Mouse (Mus musculus) splenic B cell, adult 2 months (primary cell): ENCODE data around the gene Gm17455.

Experiments
- DNase-seq: peaks from one replicate; pipeline ENCODE4 v3.0.0-alpha.2; 2011; ENCODE audit warnings: low read depth, low spot score
- H3K27me3 ChIP-seq: 2 replicates; pipeline ENCODE4 v1.6.1; 2012; ENCODE audit warnings: mild to moderate bottlenecking, low read length, moderate library complexity, mixed read lengths; ENCODE audit not compliant: control insufficient read depth, poor library complexity, insufficient read depth, severe bottlenecking
- H3K36me3 ChIP-seq: 2 replicates; pipeline ENCODE4 v1.6.1; 2012; ENCODE audit warnings: mild to moderate bottlenecking, low read length, moderate library complexity, mixed read lengths; ENCODE audit not compliant: control insufficient read depth, poor library complexity, insufficient read depth, severe bottlenecking

Gm17455 gene

DNA sequence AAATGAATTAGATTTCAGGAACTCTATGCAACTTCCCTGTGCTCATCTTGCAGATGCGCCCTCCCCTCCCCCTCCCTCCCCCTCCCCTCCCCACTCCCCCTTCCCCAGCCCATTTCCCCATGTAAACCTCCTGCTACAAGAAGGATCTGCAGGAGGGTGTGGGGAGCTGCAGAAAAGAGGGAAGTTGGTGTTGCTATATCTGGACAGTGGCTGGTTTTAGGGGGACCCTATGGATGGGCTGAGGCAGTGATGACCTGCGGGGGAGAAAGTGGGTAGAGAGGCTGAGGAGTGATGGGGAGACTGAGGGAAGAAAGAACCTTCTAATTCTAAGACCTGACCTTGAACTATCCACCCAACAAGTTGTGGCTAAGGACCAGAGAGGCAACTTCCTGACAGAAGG lies 32.4 kb upstream of the Gm17455 start:
- no peaks in the 10 kb centered on the region for H3K27me3 ChIP-seq
- no peak for DNase-seq
- H3K36me3 ChIP-seq: no peaks in the 10 kb centered on the region

DNA sequence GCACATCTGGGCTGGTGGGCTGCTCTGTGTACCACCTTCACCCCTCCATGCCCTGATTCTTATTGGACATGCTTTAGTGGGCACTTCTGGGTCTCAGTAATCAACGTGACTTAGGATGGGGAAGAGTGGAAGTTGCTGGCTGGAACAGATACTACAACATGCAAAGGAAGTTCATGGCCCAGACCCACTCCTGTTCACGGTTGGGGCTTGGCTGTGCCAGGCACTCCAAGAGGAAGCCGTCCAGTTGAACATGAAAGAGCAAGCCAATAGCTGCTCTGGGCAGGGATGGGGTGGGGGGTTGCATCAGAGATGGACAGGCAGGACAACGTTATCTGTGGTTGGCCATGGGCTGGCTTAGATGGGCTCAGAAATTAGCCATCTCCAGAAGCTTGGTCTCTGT lies 31.6 kb upstream of the Gm17455 start:
- no peaks in the 10 kb centered on the region for H3K36me3 ChIP-seq
- DNase-seq: no peak
- no peaks in the 10 kb centered on the region for H3K27me3 ChIP-seq

DNA sequence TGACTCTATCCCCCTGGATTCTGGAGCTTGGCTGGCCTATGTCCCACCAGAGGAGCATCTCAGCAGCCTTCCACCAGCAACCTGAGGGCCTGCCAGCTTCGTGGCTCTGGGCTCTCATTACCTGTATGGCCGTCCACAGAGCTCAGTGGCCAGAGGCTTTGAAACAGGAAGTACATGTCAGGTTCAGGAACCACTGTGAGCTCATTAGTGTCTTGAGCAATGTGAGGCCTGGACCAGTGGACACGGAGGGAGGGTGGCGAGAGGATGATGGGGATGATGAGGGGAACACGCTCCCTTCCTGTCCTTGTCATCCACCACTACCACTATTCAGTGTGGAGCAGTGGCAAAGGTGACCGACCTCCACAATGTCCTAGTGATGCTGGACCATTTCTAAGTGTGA lies 30.1 kb upstream of the Gm17455 start:
- H3K27me3 ChIP-seq: no peaks in the 10 kb centered on the region
- no peaks in the 10 kb centered on the region for H3K36me3 ChIP-seq
- DNase-seq: no peak

DNA sequence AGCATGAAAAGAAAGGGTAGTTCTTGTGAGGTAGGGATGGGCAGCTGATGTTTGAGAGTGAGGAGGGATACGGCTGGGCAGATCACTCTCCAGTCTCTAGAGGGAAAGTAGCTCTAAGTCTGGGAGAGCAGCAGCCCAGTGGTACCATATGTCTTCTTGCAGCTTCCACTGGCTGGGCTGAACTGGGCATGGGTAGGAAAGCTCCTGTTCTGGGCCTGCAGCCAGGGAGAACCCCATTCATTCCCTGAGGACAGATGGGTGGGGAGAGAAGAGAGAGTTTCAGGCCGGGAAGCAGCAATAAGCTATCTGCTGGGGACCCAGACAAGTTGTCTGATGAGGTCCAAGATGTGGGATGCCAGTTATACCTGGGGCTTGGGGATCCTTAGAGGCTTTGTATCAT lies 29.4 kb upstream of the Gm17455 start:
- Histone ChIP-seq H3K27me3 (no peaks in the 10 kb centered on the region), H3K36me3 (no peaks in the 10 kb centered on the region)
- no peak for DNase-seq

DNA sequence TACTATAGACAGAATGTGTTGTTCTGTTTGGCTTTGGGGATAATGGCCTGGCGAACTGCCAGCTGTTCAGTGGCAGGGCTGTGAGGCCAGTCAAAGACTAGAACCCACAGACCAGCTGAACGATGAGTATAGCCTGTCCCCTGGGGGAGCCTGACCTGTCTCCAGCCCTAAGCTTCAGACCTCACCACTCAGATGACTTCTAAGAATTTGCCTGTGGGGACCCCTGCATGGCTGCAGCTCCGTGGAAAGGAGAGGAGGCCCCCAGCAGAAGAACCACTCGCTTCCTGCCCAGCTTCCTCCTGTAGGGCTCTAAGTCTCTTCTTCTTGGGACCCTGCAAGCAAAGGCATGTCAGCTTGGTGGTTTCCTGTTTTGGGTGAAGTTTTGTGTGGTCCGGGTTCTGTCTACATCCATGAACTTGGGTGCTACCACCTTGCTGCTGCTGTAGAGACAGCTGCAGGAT lies 28.9 kb upstream of the Gm17455 start:
- no peaks in the 10 kb centered on the region for H3K27me3 ChIP-seq
- no peaks in the 10 kb centered on the region for H3K36me3 ChIP-seq
- peak; percentile 63 for DNase-seq

DNA sequence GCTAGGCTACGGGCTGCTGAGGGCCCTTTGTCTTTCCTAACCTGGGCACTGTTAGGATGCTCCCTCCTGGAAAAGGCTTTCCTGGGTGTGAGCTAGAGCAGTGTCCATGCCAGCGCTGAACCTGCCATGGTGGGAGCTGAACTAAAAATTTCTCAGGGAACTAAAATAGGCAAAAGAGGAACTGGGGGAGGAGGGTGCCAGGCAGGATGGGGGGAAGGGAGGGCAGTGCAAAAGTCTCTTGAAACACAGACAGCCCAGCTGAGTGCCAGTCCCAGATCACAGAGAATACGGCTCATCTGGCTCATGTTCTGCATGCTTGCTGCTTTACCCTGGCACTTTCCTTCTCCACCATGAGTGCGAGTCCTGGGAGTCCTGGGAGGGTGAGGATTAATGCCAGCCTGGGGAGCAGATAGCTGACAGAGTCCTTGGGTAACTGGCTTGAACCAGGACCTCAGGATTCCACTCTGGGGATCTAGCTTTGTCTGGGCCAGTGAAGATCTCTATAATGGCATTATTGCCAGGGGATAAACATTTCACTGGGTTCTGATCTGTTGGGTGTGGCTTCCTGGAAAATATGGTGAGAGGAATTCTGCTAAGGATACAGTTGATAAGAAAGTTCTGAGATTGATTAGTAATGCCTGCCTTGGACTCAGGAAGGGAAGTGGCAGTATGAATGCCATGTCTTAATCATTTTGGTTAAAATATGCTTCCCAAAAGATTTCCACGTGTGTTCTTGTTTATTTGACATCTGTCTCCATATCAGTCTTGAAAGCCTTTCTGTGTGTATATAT lies 27.7 kb upstream of the Gm17455 start:
- DNase-seq: peak; percentile 64
- Histone ChIP-seq H3K36me3 (no peaks in the 10 kb centered on the region), H3K27me3 (no peaks in the 10 kb centered on the region)

DNA sequence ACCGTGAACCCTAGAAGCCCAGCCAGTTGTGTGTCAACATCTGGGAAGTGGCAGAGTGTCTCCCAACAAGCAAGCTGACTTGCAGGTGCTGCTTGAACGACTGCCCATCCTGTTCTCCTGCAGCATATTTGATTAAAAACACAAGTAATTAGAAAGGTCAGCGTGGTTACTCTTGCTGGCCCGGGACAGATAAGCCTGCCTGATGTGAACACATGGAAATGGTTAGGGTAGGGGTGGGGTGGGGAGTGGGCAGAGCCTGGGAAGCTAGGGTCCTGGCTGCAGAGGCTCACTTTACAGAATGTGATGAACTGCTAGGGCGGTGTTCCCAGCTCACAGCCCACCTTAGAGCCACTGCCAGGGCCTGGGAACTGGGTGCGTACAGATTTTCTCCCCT lies 26.0 kb upstream of the Gm17455 start:
- Histone ChIP-seq H3K27me3 (no peaks in the 10 kb centered on the region), H3K36me3 (no peaks in the 10 kb centered on the region)
- no peak for DNase-seq

DNA sequence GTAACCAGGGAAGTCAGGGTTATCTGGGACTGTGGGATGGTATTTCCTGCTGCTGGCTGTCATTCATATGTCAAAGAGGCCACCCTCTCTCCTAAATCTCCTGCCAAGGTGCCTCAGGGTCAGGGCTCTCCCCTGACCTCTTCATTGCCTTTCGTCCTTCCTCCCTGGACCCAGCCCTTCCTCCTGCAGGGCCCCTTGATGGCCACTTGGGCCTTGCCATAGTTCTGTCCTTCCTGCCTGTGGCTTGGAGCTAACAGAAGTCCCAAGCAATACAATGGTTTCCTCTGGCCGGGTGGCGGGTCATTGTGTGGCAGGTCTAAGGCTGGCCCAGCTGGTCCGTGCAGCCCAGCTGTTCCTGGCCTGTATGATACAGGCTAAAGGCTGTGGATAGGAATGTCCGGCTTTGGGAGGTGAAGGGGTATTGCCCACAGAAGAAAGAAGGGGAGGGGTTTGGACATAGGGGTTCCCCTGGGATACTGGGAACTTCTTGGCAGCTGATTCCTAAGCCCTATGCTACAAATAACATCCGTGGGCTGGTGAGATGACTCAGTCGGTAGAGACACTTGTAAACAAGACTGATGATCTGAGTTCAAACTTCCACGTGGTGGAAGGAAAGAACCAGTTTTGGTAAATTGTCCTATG lies 25.5 kb upstream of the Gm17455 start:
- H3K36me3 ChIP-seq: no peaks in the 10 kb centered on the region
- no peaks in the 10 kb centered on the region for H3K27me3 ChIP-seq
- DNase-seq: no peak

DNA sequence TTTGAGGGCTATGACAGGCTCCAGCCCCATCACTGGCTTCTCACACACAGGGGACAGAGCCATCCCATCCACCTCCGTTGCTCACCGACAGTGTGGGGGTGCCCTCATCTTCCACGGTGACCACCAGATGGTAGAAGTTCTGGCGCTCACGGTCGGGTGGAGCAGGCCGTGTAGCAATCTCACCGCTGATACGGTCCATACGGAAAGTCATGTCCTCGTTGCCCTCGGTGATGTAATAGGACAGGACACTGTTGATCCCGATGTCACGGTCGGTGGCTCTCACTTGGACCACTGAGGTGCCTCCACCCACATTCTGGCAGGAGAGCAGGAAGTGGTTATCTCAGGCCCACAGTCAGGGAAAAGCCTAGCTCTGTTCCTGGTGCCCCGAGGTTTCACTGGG lies 22.8 kb upstream of the Gm17455 start:
- DNase-seq: no peak
- Histone ChIP-seq H3K36me3 (no peaks in the 10 kb centered on the region), H3K27me3 (no peaks in the 10 kb centered on the region)

DNA sequence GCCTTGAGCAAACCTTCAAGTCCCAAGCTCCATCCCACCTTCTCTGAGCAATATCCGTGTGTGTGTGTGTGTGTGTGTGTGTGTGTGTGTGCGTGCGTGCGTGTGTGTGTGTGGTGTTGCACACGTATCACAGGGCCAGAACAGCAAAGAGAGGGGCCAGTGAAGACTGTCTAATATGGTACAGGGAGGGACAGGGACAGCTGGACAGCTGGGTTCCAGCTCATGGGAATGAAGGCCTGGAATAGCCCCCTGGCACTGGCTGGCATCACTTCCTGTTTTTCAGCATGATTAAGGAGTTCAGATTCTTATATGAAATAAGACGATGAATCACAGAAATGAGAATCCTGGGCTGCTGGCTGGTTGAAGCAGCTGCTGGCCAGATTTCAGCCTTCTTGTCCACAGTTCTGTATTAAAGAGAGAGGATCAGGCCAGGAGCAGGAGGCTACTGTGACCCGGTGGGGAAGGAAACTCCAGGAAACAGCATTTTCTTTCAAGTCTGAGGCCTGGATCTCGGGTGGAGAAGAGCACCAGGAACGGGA lies 20.0 kb upstream of the Gm17455 start:
- DNase-seq: no peak
- no peaks in the 10 kb centered on the region for H3K27me3 ChIP-seq
- no peaks in the 10 kb centered on the region for H3K36me3 ChIP-seq

DNA sequence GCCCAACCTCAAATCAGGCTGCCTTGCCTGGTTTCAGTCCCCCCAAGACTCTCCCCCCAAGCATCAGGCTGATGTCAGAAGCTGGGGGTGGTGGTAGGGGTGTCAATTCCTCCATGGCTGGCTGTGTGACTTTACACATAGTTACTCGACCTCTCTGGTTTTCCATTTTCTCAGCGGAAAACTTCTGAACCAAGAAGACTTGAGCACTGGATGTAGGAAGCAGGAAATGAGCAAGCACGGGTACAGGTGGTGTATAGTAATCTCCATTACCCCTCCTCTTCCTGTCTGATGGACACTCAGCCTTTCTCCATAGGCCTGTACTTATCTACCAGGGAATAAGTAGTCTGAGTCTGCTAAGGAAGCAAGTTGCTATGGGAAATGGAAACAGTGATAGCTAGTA lies 19.3 kb upstream of the Gm17455 start:
- DNase-seq: peak; percentile 29
- no peaks in the 10 kb centered on the region for H3K36me3 ChIP-seq
- no peaks in the 10 kb centered on the region for H3K27me3 ChIP-seq

DNA sequence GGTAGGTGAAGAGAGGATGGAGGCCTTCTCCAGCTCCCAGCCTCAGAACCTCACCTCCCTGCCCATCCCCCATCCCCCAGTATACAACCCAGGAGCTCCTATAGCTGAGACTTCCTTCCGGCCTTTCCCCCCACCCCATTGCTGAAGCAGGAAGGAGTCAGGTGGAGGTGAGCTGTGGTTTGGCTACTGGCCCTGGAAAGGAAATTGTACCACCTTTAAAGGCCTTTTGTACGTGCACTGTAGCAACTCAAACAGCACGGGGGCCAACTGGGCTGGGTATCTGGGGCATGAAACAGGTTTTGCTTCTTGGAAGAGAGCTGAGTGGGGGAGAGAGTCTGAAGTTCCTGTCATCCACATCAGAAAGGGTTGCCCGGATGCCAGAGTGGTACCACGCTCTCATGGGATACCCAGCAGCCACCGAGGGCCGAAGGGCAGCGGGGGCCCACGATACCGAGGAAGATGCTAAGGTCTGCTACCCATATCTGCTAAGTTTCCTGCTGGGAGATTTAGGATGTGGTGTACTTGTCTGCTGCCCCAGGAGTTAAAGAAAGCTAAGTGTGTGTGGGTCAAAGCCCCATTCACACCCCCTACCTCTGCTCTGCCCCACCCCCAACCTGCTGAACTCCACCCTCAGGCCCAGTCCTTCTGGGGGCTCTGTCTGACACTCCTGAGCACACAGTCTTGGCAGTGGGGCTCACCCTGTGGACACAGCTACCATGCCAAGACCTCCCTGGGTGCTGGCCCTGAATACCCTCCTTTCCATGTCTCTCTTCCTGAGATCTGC lies 18.2 kb upstream of the Gm17455 start:
- DNase-seq: peak; percentile 26
- no peaks in the 10 kb centered on the region for H3K36me3 ChIP-seq
- H3K27me3 ChIP-seq: no peaks in the 10 kb centered on the region

DNA sequence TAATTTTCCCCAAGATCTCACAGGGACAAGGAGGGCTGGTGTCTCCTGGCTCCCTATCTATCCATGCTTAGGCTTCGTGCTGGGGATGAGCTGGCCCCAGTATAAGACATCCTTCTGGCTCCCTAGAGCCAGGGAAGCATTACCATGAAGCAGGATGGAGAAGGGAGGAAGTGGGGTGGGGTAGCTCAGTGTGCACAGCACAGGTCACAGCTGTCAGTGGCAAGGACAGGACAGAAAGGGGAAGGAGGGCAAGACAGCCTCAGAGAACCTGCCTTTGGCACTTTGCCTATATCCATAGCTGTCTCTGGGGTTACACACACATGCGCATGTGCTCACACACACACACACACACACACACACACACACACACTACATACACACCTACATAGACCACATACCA lies 11.2 kb upstream of the Gm17455 start:
- Histone ChIP-seq H3K27me3 (no peaks in the 10 kb centered on the region), H3K36me3 (no peaks in the 10 kb centered on the region)
- peak; percentile 48 for DNase-seq

DNA sequence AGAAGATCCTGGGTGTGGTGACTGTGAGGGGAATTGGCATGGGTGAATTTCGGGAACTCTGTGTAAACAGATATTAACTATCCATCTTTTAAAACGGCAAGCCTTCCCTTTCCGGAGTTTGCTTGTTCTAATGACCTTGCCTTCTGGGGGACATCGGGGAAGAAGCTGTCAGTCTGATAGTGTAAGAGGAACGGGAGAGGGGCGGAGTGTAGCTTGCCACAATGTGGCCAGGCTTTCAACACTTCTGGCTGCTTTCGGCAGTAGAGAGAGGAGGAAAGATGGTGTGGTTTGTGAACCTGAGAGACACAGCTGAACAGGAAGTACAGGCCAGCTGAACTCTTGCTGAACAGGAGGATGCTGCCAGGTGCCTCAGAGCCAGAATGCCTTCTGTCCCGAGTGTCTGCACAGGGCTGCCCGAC lies 10.1 kb upstream of the Gm17455 start:
- peak; percentile 57 for DNase-seq
- no peaks in the 10 kb centered on the region for H3K27me3 ChIP-seq
- no peaks in the 10 kb centered on the region for H3K36me3 ChIP-seq
